Mouse (Mus musculus): ENCODE results near the gene Tbx2. TPM values are rescaled to one million over a fixed set of nuclear protein-coding genes. Genes with fewer than 3 reads are reported as not detected.

The Tbx2 gene
- total RNA-seq (2012; rRNA removed) = 0.48 and 0.80 TPM in 2 replicates

- TF ChIP-seq ZNF384 (IDR thresholded peaks at IDR 0.05; ENCODE audit: low read depth, low read length) (no peak), HCFC1 (IDR thresholded peaks at IDR 0.05; ENCODE audit: borderline replicate concordance, insufficient read depth, low read length) (no peak), CHD2 (IDR thresholded peaks at IDR 0.05; ENCODE audit: low read depth, low read length) (no peak), ZC3H11A (IDR thresholded peaks at IDR 0.05; ENCODE audit: borderline replicate concordance, low read depth, low read length) (no peak), MAFK (IDR thresholded peaks at IDR 0.05; ENCODE audit: insufficient read depth, low read depth, low read length) (no peak)
- in situ Hi-C loops (cut with MboI; ENCODE audit: low sequenced_read_pairs in 2 of 2, unreplicated experiment in 2 of 2) = no loop called here
- Histone ChIP-seq H3K9ac (ENCODE audit: insufficient read depth, low read depth, low read length, poor library complexity, severe bottlenecking) (peak within 1 kb of the TSS; percentile 45), H3K4me1 (ENCODE audit: control insufficient read depth in 2 of 2, insufficient read depth in 2 of 2, low read length in 2 of 2, poor library complexity in 1 of 2) (peaks cover 0 to 4% of the 10 kb centered on the region in 2 experiments; a peak in 1 of 4 replicates), H3K36me3 (ENCODE audit: control insufficient read depth, insufficient read depth, low read length, poor library complexity, severe bottlenecking) (no peaks in the 10 kb centered on the region), H3K4me3 (ENCODE audit: insufficient read depth in 1 of 2, low read depth in 1 of 2, low read length in 2 of 2, poor library complexity in 1 of 2, severe bottlenecking in 1 of 2) (peak within 1 kb of the TSS; percentile 63), H3K27ac (ENCODE audit: insufficient read depth, low read depth, low read length, poor library complexity, severe bottlenecking) (no peak within 1 kb of the TSS), H3K9me3 (ENCODE audit: control insufficient read depth, insufficient read depth, low read depth, low read length) (no peaks in the 10 kb centered on the region)
- DNase-seq (ENCODE audit: low read depth, low spot score) = no peak
These were observed at the start of gene Tbx2 for GRCm38 (mm10) chr11:85832231-85832924. TSS of gene Tbx2 (plus strand) at chr11:85832551.

- in situ Hi-C loops (cut with MboI; ENCODE audit: low sequenced_read_pairs in 2 of 2, unreplicated experiment in 2 of 2) = no loop called here
- no peak overlapping the region for H3K9ac ChIP-seq (ENCODE audit: insufficient read depth, low read depth, low read length, poor library complexity, severe bottlenecking)
- no peak overlapping the region for H3K27ac ChIP-seq (ENCODE audit: insufficient read depth, low read depth, low read length, poor library complexity, severe bottlenecking)
- no peak for DNase-seq (ENCODE audit: low read depth, low spot score)
- H3K36me3 ChIP-seq (ENCODE audit: control insufficient read depth, insufficient read depth, low read length, poor library complexity, severe bottlenecking) = no peaks in the 10 kb centered on the region
- H3K4me1 ChIP-seq (ENCODE audit: control insufficient read depth in 2 of 2, insufficient read depth in 2 of 2, low read length in 2 of 2, poor library complexity in 1 of 2) = no peaks in the 10 kb centered on the region
- no peak for TF ChIP-seq ZNF384 (IDR thresholded peaks at IDR 0.05; ENCODE audit: low read depth, low read length)
- no peak for TF ChIP-seq HCFC1 (IDR thresholded peaks at IDR 0.05; ENCODE audit: borderline replicate concordance, insufficient read depth, low read length)
- TF ChIP-seq ZC3H11A (IDR thresholded peaks at IDR 0.05; ENCODE audit: borderline replicate concordance, low read depth, low read length) = no peak
- TF ChIP-seq CHD2 (IDR thresholded peaks at IDR 0.05; ENCODE audit: low read depth, low read length) = no peak
- TF ChIP-seq MAFK (IDR thresholded peaks at IDR 0.05; ENCODE audit: insufficient read depth, low read depth, low read length) = no peak
- H3K9me3 ChIP-seq (ENCODE audit: control insufficient read depth, insufficient read depth, low read depth, low read length) = no peaks in the 10 kb centered on the region
- no peak overlapping the region for H3K4me3 ChIP-seq (ENCODE audit: insufficient read depth in 1 of 2, low read depth in 1 of 2, low read length in 2 of 2, poor library complexity in 1 of 2, severe bottlenecking in 1 of 2)
These were observed 46.1 kb upstream of the Tbx2 start for GRCm38 (mm10) chr11:85786113-85786718.

GRCm38 (mm10) chr11:85789750-85790149, 42.6 kb upstream of the Tbx2 start:
- no peak overlapping the region for H3K27ac ChIP-seq (ENCODE audit: insufficient read depth, low read depth, low read length, poor library complexity, severe bottlenecking)
- in situ Hi-C loops (cut with MboI; ENCODE audit: low sequenced_read_pairs in 2 of 2, unreplicated experiment in 2 of 2) = no loop called here
- TF ChIP-seq CHD2 (IDR thresholded peaks at IDR 0.05; ENCODE audit: low read depth, low read length) (no peak), HCFC1 (IDR thresholded peaks at IDR 0.05; ENCODE audit: borderline replicate concordance, insufficient read depth, low read length) (no peak), ZNF384 (IDR thresholded peaks at IDR 0.05; ENCODE audit: low read depth, low read length) (no peak), MAFK (IDR thresholded peaks at IDR 0.05; ENCODE audit: insufficient read depth, low read depth, low read length) (no peak), ZC3H11A (IDR thresholded peaks at IDR 0.05; ENCODE audit: borderline replicate concordance, low read depth, low read length) (no peak)
- H3K4me3 ChIP-seq (ENCODE audit: insufficient read depth in 1 of 2, low read depth in 1 of 2, low read length in 2 of 2, poor library complexity in 1 of 2, severe bottlenecking in 1 of 2) = no peak overlapping the region
- peaks cover 0 to 7% of the 10 kb centered on the region in 2 experiments; a peak in 1 of 4 replicates for H3K4me1 ChIP-seq (ENCODE audit: control insufficient read depth in 2 of 2, insufficient read depth in 2 of 2, low read length in 2 of 2, poor library complexity in 1 of 2)
- H3K36me3 ChIP-seq (ENCODE audit: control insufficient read depth, insufficient read depth, low read length, poor library complexity, severe bottlenecking) = no peaks in the 10 kb centered on the region
- DNase-seq (ENCODE audit: low read depth, low spot score) = no peak
- no peak overlapping the region for H3K9ac ChIP-seq (ENCODE audit: insufficient read depth, low read depth, low read length, poor library complexity, severe bottlenecking)
- no peaks in the 10 kb centered on the region for H3K9me3 ChIP-seq (ENCODE audit: control insufficient read depth, insufficient read depth, low read depth, low read length)

- Histone ChIP-seq H3K4me3 (ENCODE audit: insufficient read depth in 1 of 2, low read depth in 1 of 2, low read length in 2 of 2, poor library complexity in 1 of 2, severe bottlenecking in 1 of 2) (no peak overlapping the region), H3K27ac (ENCODE audit: insufficient read depth, low read depth, low read length, poor library complexity, severe bottlenecking) (no peak overlapping the region), H3K36me3 (ENCODE audit: control insufficient read depth, insufficient read depth, low read length, poor library complexity, severe bottlenecking) (no peaks in the 10 kb centered on the region), H3K4me1 (ENCODE audit: control insufficient read depth in 2 of 2, insufficient read depth in 2 of 2, low read length in 2 of 2, poor library complexity in 1 of 2) (peaks cover 0 to 7% of the 10 kb centered on the region in 2 experiments; a peak in 1 of 4 replicates), H3K9ac (ENCODE audit: insufficient read depth, low read depth, low read length, poor library complexity, severe bottlenecking) (no peak overlapping the region), H3K9me3 (ENCODE audit: control insufficient read depth, insufficient read depth, low read depth, low read length) (no peaks in the 10 kb centered on the region)
- DNase-seq (ENCODE audit: low read depth, low spot score) = no peak
- in situ Hi-C loops (cut with MboI; ENCODE audit: low sequenced_read_pairs in 2 of 2, unreplicated experiment in 2 of 2) = no loop called here
- TF ChIP-seq ZNF384 (IDR thresholded peaks at IDR 0.05; ENCODE audit: low read depth, low read length) (no peak), ZC3H11A (IDR thresholded peaks at IDR 0.05; ENCODE audit: borderline replicate concordance, low read depth, low read length) (no peak), HCFC1 (IDR thresholded peaks at IDR 0.05; ENCODE audit: borderline replicate concordance, insufficient read depth, low read length) (no peak), MAFK (IDR thresholded peaks at IDR 0.05; ENCODE audit: insufficient read depth, low read depth, low read length) (no peak), CHD2 (IDR thresholded peaks at IDR 0.05; ENCODE audit: low read depth, low read length) (no peak)
These were observed 42.1 kb upstream of the Tbx2 start for GRCm38 (mm10) chr11:85790267-85790666.

Measured in ES-E14 (cell line).